Mouse (Mus musculus) right cerebral cortex, postnatal 25 days (tissue): Measurements from ENCODE around the gene Nop16.
A peak's percentile ranks its signal among the peaks of the same experiment; 100 is the strongest.

Experiments
- DNase-seq: peaks from one replicate; pipeline ENCODE4 v3.0.0; 2022

The Nop16 gene

GRCm38 (mm10) chr13:54593617-54594016 is 3.7 kb upstream of the Nop16 start:
- DNase-seq, result no peak

- no peak for DNase-seq
Measured at GRCm38 (mm10) chr13:54591776-54592356, 2.0 kb upstream of the Nop16 start.

GRCm38 (mm10) chr13:54589414-54589995 is 385 bp downstream of the Nop16 start:
- no peak for DNase-seq

GRCm38 (mm10) chr13:54585831-54586230 is 4.1 kb downstream of the Nop16 start:
- no peak for DNase-seq

- DNase-seq, result no peak
Measured at GRCm38 (mm10) chr13:54582860-54583259, 7.0 kb downstream of the Nop16 start.

- no peak for DNase-seq
Measured at GRCm38 (mm10) chr13:54582126-54582525, 7.8 kb downstream of the Nop16 start.

- no peak for DNase-seq
Measured at GRCm38 (mm10) chr13:54581385-54581784, 8.5 kb downstream of the Nop16 start.

- no peak for DNase-seq
Measured at GRCm38 (mm10) chr13:54577652-54578507, 12.0 kb downstream of the Nop16 start.

- DNase-seq, result no peak
Measured at GRCm38 (mm10) chr13:54575489-54575888, 14.4 kb downstream of the Nop16 start.

GRCm38 (mm10) chr13:54574854-54575481 is 14.9 kb downstream of the Nop16 start, which contains the start of gene Arl10:
Gene Arl10 (plus strand): TSS chr13:54575015.
- peak; percentile 83 for DNase-seq

- DNase-seq, result no peak
Measured at GRCm38 (mm10) chr13:54572621-54573020, 17.3 kb downstream of the Nop16 start.

GRCm38 (mm10) chr13:54571637-54572036 is 18.3 kb downstream of the Nop16 start:
- DNase-seq, result no peak

GRCm38 (mm10) chr13:54570736-54571135 is 19.2 kb downstream of the Nop16 start:
- DNase-seq, result no peak

- no peak for DNase-seq
Measured at GRCm38 (mm10) chr13:54569282-54569681, 20.6 kb downstream of the Nop16 start.

GRCm38 (mm10) chr13:54568380-54568779 is 21.5 kb downstream of the Nop16 start:
- no peak for DNase-seq

GRCm38 (mm10) chr13:54565594-54566345 is 24.1 kb downstream of the Nop16 start:
- no peak for DNase-seq

GRCm38 (mm10) chr13:54565201-54565581 is 24.7 kb downstream of the Nop16 start, which contains the start of gene 4833439L19Rik:
Gene 4833439L19Rik (minus strand): TSS chr13:54565435.
- DNase-seq, result peak; percentile 94

- DNase-seq, result peak; percentile 12
Measured at GRCm38 (mm10) chr13:54564232-54565200, 25.4 kb downstream of the Nop16 start.

GRCm38 (mm10) chr13:54562562-54562961 is 27.3 kb downstream of the Nop16 start:
- DNase-seq, result no peak

GRCm38 (mm10) chr13:54560608-54561007 is 29.3 kb downstream of the Nop16 start:
- no peak for DNase-seq

- DNase-seq, result no peak
Measured at GRCm38 (mm10) chr13:54559656-54560055, 30.2 kb downstream of the Nop16 start.
